8 mouse cellular contexts compared by ENCODE assay signal in the genomic region with DNA sequence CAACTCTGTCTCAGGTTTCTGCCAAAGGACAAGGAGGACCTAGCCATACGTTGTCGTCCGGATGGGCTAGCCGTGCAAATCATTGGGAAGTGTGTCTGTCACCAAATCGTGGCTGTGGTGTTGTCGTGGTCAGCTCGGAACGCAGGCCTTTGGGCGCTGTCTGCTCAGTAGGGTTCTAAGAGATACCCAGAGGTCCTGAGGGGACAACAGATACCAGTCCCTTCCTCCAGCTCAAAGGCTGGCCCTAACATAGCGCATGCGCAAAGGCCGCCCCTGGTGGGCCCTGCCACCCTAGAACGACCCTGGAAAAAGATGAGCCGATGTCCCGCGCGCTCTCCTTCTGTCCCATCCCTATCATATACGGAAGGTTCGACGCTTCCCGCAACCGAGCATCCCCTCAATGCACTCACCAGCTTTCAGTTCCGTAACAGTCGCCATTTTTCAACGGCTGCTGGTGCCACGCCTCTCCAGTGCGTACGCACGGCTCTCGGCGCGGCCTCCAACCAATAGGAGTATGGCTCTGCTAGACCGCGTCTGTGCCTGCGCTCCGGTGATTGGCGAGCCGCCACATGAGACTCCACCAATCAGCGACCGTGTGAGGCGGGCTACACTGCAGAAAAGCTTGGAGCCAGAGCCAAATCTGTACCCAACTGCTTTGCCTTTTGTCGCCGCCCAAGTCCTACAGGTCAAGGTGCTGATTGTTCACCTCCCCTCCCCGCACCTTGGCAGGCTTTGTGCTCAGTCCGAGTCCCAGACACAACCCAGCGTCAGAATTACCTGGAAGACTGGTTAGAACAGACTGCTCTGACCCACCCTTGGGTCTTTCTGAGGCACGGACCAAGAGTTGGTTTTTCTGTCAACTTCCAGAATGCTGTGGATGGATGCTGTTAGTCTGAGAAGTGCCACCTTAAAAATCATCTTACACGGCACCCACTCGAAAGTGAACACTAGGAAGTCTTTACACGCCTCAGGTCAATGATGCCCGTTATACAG. TPM values are rescaled to one million over a fixed set of nuclear protein-coding genes. Genes with fewer than 3 reads are reported as not detected.
DNase-seq lines count a peak whose midpoint lies in the region; ATAC-seq and TF ChIP-seq lines count a peak whose summit lies in the region.

A gene (minus strand): TSS at position 522 of the 993 bp plus-strand sequence.

- H3K9ac ChIP-seq in MEL (ENCODE audit: control insufficient read depth, low read depth, low read length, poor library complexity, severe bottlenecking) = peak within 1 kb of the TSS; percentile 89
- H3K9ac ChIP-seq in forebrain, postnatal 0 days = peak within 1 kb of the TSS; percentile 84
- peak within 1 kb of the TSS; percentile 75 for H3K9ac ChIP-seq in lung, embryonic 15.5 days

- no peak for TF ChIP-seq CTCF in MEL (IDR thresholded peaks at IDR 0.05 in 2 of 3, conservative IDR thresholded peaks at IDR 0.05 in 1 of 3; ENCODE audit: control insufficient read depth in 1 of 3, insufficient read depth in 1 of 3, low read depth in 2 of 3, low read length in 3 of 3, poor library complexity in 1 of 3, severe bottlenecking in 1 of 3)
- TF ChIP-seq CTCF in cerebellum, adult 2 months (IDR thresholded peaks at IDR 0.05; ENCODE audit: borderline replicate concordance, insufficient read depth, low read depth, low read length) = no peak
- TF ChIP-seq CTCF in forebrain, postnatal 0 days (IDR thresholded peaks at IDR 0.05; ENCODE audit: low read depth) = 0 out of 2 replicates have a peak, but pooled peaks have one; percentile 2

- peak within 1 kb of the TSS; percentile 89 for H3K27ac ChIP-seq in MEL (ENCODE audit: control insufficient read depth, low read depth, low read length)
- H3K27ac ChIP-seq in cerebellum, adult 2 months (ENCODE audit: insufficient read depth, low read length) = peak within 1 kb of the TSS; percentile 73
- H3K27ac ChIP-seq in forebrain, postnatal 0 days (ENCODE audit: low read depth, low read length) = peak within 1 kb of the TSS; percentile 92
- H3K27ac ChIP-seq in lung, embryonic 15.5 days = peak within 1 kb of the TSS; percentile 80

- H3K4me2 ChIP-seq in forebrain, postnatal 0 days (ENCODE audit: low read depth) = peak within 1 kb of the TSS; percentile 62
- peak within 1 kb of the TSS; percentile 83 for H3K4me2 ChIP-seq in lung, embryonic 15.5 days

- H3K79me2 ChIP-seq in MEL (ENCODE audit: control insufficient read depth, insufficient read depth, low read length, poor library complexity) = peaks cover 19% of the 10 kb centered on the region

- no peaks in the 10 kb centered on the region for H3K9me3 ChIP-seq in MEL (replicated peaks; ENCODE audit: insufficient read depth, low read length)
- H3K9me3 ChIP-seq in forebrain, postnatal 0 days (ENCODE audit: low read length) = no peaks in the 10 kb centered on the region
- no peaks in the 10 kb centered on the region for H3K9me3 ChIP-seq in lung, embryonic 15.5 days

- H3K4me1 ChIP-seq in MEL (ENCODE audit: control insufficient read depth in 1 of 2, insufficient read depth in 2 of 2, low read length in 2 of 2) = peaks cover 2 to 6% of the 10 kb centered on the region in 2 experiments; a peak in 2 of 4 replicates
- no peaks in the 10 kb centered on the region; the same call in 1 of the 2 replicates for H3K4me1 ChIP-seq in cerebellum, adult 2 months (ENCODE audit: control insufficient read depth, insufficient read depth, low read length)
- H3K4me1 ChIP-seq in forebrain, postnatal 0 days (ENCODE audit: insufficient read depth) = peaks cover 14% of the 10 kb centered on the region
- peaks cover 13% of the 10 kb centered on the region for H3K4me1 ChIP-seq in lung, embryonic 15.5 days

- WGBS in cerebellum, adult 2 months = 2% methylated on average over 51 of the region's 51 CpGs
- 4% methylated on average over 51 of the region's 51 CpGs for WGBS in forebrain, postnatal 0 days
- whole genome bisulfite sequencing in lung, embryonic 15.5 days = 3% methylated on average over 51 of the region's 51 CpGs

- no peak for TF ChIP-seq RAD21 in MEL (IDR thresholded peaks at IDR 0.05; ENCODE audit: low read depth, low read length)

- peaks cover 0 to 18% of the 10 kb centered on the region in 2 experiments; a peak in 3 of 4 replicates for H3K36me3 ChIP-seq in MEL (ENCODE audit: control insufficient read depth in 1 of 2, insufficient read depth in 2 of 2, low read length in 2 of 2)
- peaks cover 8% of the 10 kb centered on the region for H3K36me3 ChIP-seq in forebrain, postnatal 0 days (ENCODE audit: insufficient read depth)
- peaks cover 20% of the 10 kb centered on the region for H3K36me3 ChIP-seq in lung, embryonic 15.5 days

- peak; percentile 98 for DNase-seq in MEL (ENCODE audit: low read depth, low spot score)
- peak; percentile 98 to 99 for DNase-seq in cerebellum, adult 2 months
- peak; percentile 99 for DNase-seq in forebrain, postnatal 0 days
- peak; percentile 98 for DNase-seq in heart, postnatal 4 days
- peak; percentile 97 to 98 for DNase-seq in layer of hippocampus, adult 8-10 months (ENCODE audit: low spot score in 2 of 2)
- DNase-seq in ovary, adult 18-20 months (ENCODE audit: low spot score) = peak; percentile 96
- DNase-seq in thymus, postnatal 0 days (ENCODE audit: low spot score) = peak; percentile 96

- H3K4me3 ChIP-seq in MEL (ENCODE audit: control insufficient read depth in 1 of 2, insufficient read depth in 1 of 2, low read depth in 2 of 2, low read length in 2 of 2) = peak within 1 kb of the TSS; percentile 88 to 98
- H3K4me3 ChIP-seq in cerebellum, adult 2 months (replicated peaks; ENCODE audit: insufficient read depth, low read depth, low read length) = peak within 1 kb of the TSS; percentile 93
- H3K4me3 ChIP-seq in forebrain, postnatal 0 days (ENCODE audit: low read depth, low read length) = peak within 1 kb of the TSS; percentile 82
- H3K4me3 ChIP-seq in lung, embryonic 15.5 days = peak within 1 kb of the TSS; percentile 61

- TF ChIP-seq EP300 in MEL (IDR thresholded peaks at IDR 0.05; ENCODE audit: low read depth in 1 of 2, low read length in 2 of 2) = no peak

- TF ChIP-seq POLR2A in MEL (IDR thresholded peaks at IDR 0.05; ENCODE audit: control insufficient read depth in 1 of 2, insufficient read depth in 1 of 2, low read depth in 1 of 2, low read length in 2 of 2, poor library complexity in 1 of 2) = peak; percentile 39 to 91; a peak in 2 of 4 replicates
- TF ChIP-seq POLR2A in cerebellum, adult 2 months (IDR thresholded peaks at IDR 0.05; ENCODE audit: borderline replicate concordance, insufficient read depth, low read length) = peak; percentile 77; the same call in 1 of the 2 replicates

- H3K27me3 ChIP-seq in MEL (ENCODE audit: control insufficient read depth in 1 of 2, insufficient read depth in 2 of 2, low read length in 2 of 2) = no peaks in the 10 kb centered on the region; a peak in 3 of 4 replicates
- H3K27me3 ChIP-seq in cerebellum, adult 2 months (ENCODE audit: control insufficient read depth, insufficient read depth, low read length) = no peaks in the 10 kb centered on the region
- no peaks in the 10 kb centered on the region for H3K27me3 ChIP-seq in forebrain, postnatal 0 days (ENCODE audit: insufficient read depth, low read length)
- H3K27me3 ChIP-seq in lung, embryonic 15.5 days = no peaks in the 10 kb centered on the region

- peak; percentile 100 for ATAC-seq in forebrain, postnatal 0 days
- peak; percentile 100 for ATAC-seq in lung, embryonic 15.5 days (ENCODE audit: borderline replicate concordance, extremely low read depth, low FRiP score, low TSS enrichment)

TF ChIP-seq in MEL, 35 proteins besides CTCF, POLR2A, EP300 and RAD21 (continues in another document):
- TF ChIP-seq CHD2 (IDR thresholded peaks at IDR 0.05; ENCODE audit: low read length) = peak; percentile 38
- TF ChIP-seq TBP (IDR thresholded peaks at IDR 0.05; ENCODE audit: low read depth, low read length) = peak; percentile 81
- TF ChIP-seq ELF1 (IDR thresholded peaks at IDR 0.05; ENCODE audit: low read depth, low read length) = peak; percentile 54
- TF ChIP-seq MYC (IDR thresholded peaks at IDR 0.05; ENCODE audit: low read depth, low read length) = no peak
- TF ChIP-seq HCFC1 (IDR thresholded peaks at IDR 0.05; ENCODE audit: low read depth, low read length) = peak; percentile 81
- peak; percentile 85 for TF ChIP-seq MYB (IDR thresholded peaks at IDR 0.05; ENCODE audit: low read depth, low read length)
- peak; percentile 66 for TF ChIP-seq SIN3A (IDR thresholded peaks at IDR 0.05; ENCODE audit: low read length)
- TF ChIP-seq NELFE (IDR thresholded peaks at IDR 0.05; ENCODE audit: low read depth, low read length) = peak; percentile 85
- peak; percentile 85 for TF ChIP-seq POLR2AphosphoS2 (IDR thresholded peaks at IDR 0.05; ENCODE audit: low read length)
- peak; percentile 93 for TF ChIP-seq ZMIZ1 (IDR thresholded peaks at IDR 0.05; ENCODE audit: low read depth, low read length)
- TF ChIP-seq MEF2A (IDR thresholded peaks at IDR 0.05; ENCODE audit: extremely low read depth, insufficient replicate concordance, low read depth, low read length, poor library complexity, severe bottlenecking) = no peak
- TF ChIP-seq MXI1 (IDR thresholded peaks at IDR 0.05; ENCODE audit: low read depth, low read length) = peak; percentile 62
- TF ChIP-seq MAFK (IDR thresholded peaks at IDR 0.05; ENCODE audit: borderline replicate concordance, low read depth, low read length) = no peak
- TF ChIP-seq SMC3 (IDR thresholded peaks at IDR 0.05; ENCODE audit: low read depth, low read length) = no peak
- TF ChIP-seq POLR2AphosphoS5 (IDR thresholded peaks at IDR 0.05; ENCODE audit: borderline replicate concordance, low read depth, low read length) = no peak
- TF ChIP-seq MAZ (IDR thresholded peaks at IDR 0.05; ENCODE audit: low read depth, low read length) = no peak; the same call in 1 of the 2 replicates
- peak; percentile 87 for TF ChIP-seq NRF1 (IDR thresholded peaks at IDR 0.05; ENCODE audit: insufficient read depth, low read depth, low read length, poor library complexity, severe bottlenecking)
- peak; percentile 28; the same call in 1 of the 2 replicates for TF ChIP-seq MAX (IDR thresholded peaks at IDR 0.05; ENCODE audit: low read length)
- 0 out of 2 replicates have a peak, but pooled peaks have one; percentile 5 for TF ChIP-seq TCF12 (IDR thresholded peaks at IDR 0.05; ENCODE audit: low read depth, low read length)

RNA-seq across cellular contexts. Expression of the gene that starts here (rescaled TPM):
- 40.3 and 44.8 TPM in 2 replicates for total RNA-seq in MEL (2012; rRNA removed)
- 10 to 100 TPM in 1 of 2 experiments, not detected in 1; 46.9 TPM for polyA plus RNA-seq in MEL (2012; ENCODE audit: insufficient read depth in 1 of 2, insufficient read length in 2 of 2, low read depth in 1 of 2, low replicate concordance in 2 of 2, missing spikeins in 1 of 2)
- polyA plus RNA-seq in cerebellum, adult 2 months (2012; rRNA removed) = 66.7 and 69.5 TPM in 2 replicates
- total RNA-seq in forebrain, postnatal 0 days (2014; rRNA removed) = 111 and 120 TPM in 2 replicates
- 216 and 222 TPM in 2 replicates for polyA plus RNA-seq in forebrain, postnatal 0 days (2015; fragmentation: Nextera tagmentation; extraction: Ambion mirVana)
- total RNA-seq in heart, postnatal 4 days (2021) = 10 to 100 TPM; 55.9 to 56.0 TPM
- 10 to 100 TPM; 46.0 to 50.2 (median 48.7) TPM for total RNA-seq in layer of hippocampus, adult 8-10 months (2022)
- polyA plus RNA-seq in lung, embryonic 15.5 days (2015; fragmentation: Nextera tagmentation; extraction: Ambion mirVana) = 154 and 164 TPM in 2 replicates
- polyA plus RNA-seq in thymus, postnatal 0 days (2015; fragmentation: Nextera tagmentation; extraction: Ambion mirVana) = 155 and 171 TPM in 2 replicates

Comparison
In these comparisons a context has a peak if more than half of its experiments do, and no peak if none do; other contexts are left out.
1. Peak in every context shown above with its lines: DNase-seq, ATAC-seq, H3K4me3 ChIP-seq and H3K27ac ChIP-seq.